In genomic region chr12:112694127-112694475, GRCm38 (mm10) we compare ENCODE assay signal across 8 mouse cellular contexts. TPM values are rescaled to one million over a fixed set of nuclear protein-coding genes. Genes with fewer than 3 reads are reported as not detected.
DNase-seq lines count a peak whose midpoint lies in the region; ATAC-seq and TF ChIP-seq lines count a peak whose summit lies in the region.

No protein-coding gene starts in this region.

- H3K36me3 ChIP-seq in lung, embryonic 15.5 days: no peaks in the 10 kb centered on the region
- H3K36me3 ChIP-seq in embryonic facial prominence, embryonic 15.5 days: no peaks in the 10 kb centered on the region
- no peaks in the 10 kb centered on the region for H3K36me3 ChIP-seq in limb, embryonic 11.5 days (ENCODE audit: control insufficient read depth, insufficient read depth, low read length)

- no peaks in the 10 kb centered on the region for H3K9me3 ChIP-seq in lung, embryonic 15.5 days
- no peaks in the 10 kb centered on the region for H3K9me3 ChIP-seq in embryonic facial prominence, embryonic 15.5 days (replicated peaks)
- no peaks in the 10 kb centered on the region for H3K9me3 ChIP-seq in limb, embryonic 11.5 days (ENCODE audit: control insufficient read depth, low read length)

- peak overlapping the region; percentile 90 for H3K4me2 ChIP-seq in lung, embryonic 15.5 days
- peak overlapping the region; percentile 83 for H3K4me2 ChIP-seq in embryonic facial prominence, embryonic 15.5 days (replicated peaks)
- peak overlapping the region; percentile 90 for H3K4me2 ChIP-seq in limb, embryonic 11.5 days (ENCODE audit: low read depth, severe bottlenecking)

- ATAC-seq in lung, embryonic 15.5 days (ENCODE audit: borderline replicate concordance, extremely low read depth, low FRiP score, low TSS enrichment): 0 out of 2 replicates have a peak, but pooled peaks have one; percentile 4
- ATAC-seq in embryonic facial prominence, embryonic 15.5 days (ENCODE audit: insufficient number of reproducible peaks, low FRiP score, low TSS enrichment, low read depth): no peak
- no peak for ATAC-seq in limb, embryonic 11.5 days (ENCODE audit: insufficient number of reproducible peaks, low FRiP score, low TSS enrichment, low read depth)

- peak overlapping the region; percentile 78; the same call in 1 of the 2 replicates for H3K4me3 ChIP-seq in lung, embryonic 15.5 days
- H3K4me3 ChIP-seq in embryonic facial prominence, embryonic 15.5 days (replicated peaks): peak overlapping the region; percentile 83
- H3K4me3 ChIP-seq in limb, embryonic 11.5 days (ENCODE audit: low read depth, low read length): peak overlapping the region; percentile 55
- 0 out of 2 replicates have a peak overlapping the region, but pooled peaks have one; percentile 60 for H3K4me3 ChIP-seq in olfactory bulb, adult 2 months (ENCODE audit: insufficient read depth, low read depth, low read length)

- 79% methylated on average over 10 of the region's 10 CpGs for WGBS in lung, embryonic 15.5 days
- WGBS in embryonic facial prominence, embryonic 15.5 days: 76% methylated on average over 10 of the region's 10 CpGs
- 81% methylated on average over 10 of the region's 10 CpGs for WGBS in limb, embryonic 11.5 days
- WGBS in olfactory bulb, adult 2 months: 41% methylated on average over 10 of the region's 10 CpGs

- no peak for TF ChIP-seq CTCF in olfactory bulb, adult 2 months (IDR thresholded peaks at IDR 0.05; ENCODE audit: insufficient read depth, low read depth, low read length)

- DNase-seq in lung, postnatal 14 days: no peak
- no peak for DNase-seq in limb, embryonic 11.5 days (ENCODE audit: low spot score)
- no peak for DNase-seq in cerebellum, adult 18-20 months
- no peak for DNase-seq in c-Kit-positive CD71-positive TER-119-positive erythroid progenitor cells, embryonic 14.5 days (ENCODE audit: low spot score)
- DNase-seq in right cerebral cortex, postnatal 4 days: no peak

- no peak for TF ChIP-seq POLR2A in olfactory bulb, adult 2 months (IDR thresholded peaks at IDR 0.05; ENCODE audit: insufficient read depth, low read depth, low read length)

- H3K27me3 ChIP-seq in lung, embryonic 15.5 days: no peaks in the 10 kb centered on the region
- H3K27me3 ChIP-seq in embryonic facial prominence, embryonic 15.5 days: no peaks in the 10 kb centered on the region
- H3K27me3 ChIP-seq in limb, embryonic 11.5 days (ENCODE audit: control insufficient read depth, insufficient read depth, low read length): no peaks in the 10 kb centered on the region

- peak overlapping the region; percentile 91; the same call in 1 of the 2 replicates for H3K9ac ChIP-seq in lung, embryonic 15.5 days
- H3K9ac ChIP-seq in embryonic facial prominence, embryonic 15.5 days: no peak overlapping the region; the same call in 1 of the 2 replicates
- H3K9ac ChIP-seq in limb, embryonic 11.5 days (ENCODE audit: low read length): peak overlapping the region; percentile 83

- H3K27ac ChIP-seq in lung, embryonic 15.5 days: no peak overlapping the region
- H3K27ac ChIP-seq in embryonic facial prominence, embryonic 15.5 days (replicated peaks): peak overlapping the region; percentile 85
- no peak overlapping the region for H3K27ac ChIP-seq in limb, embryonic 11.5 days (replicated peaks; ENCODE audit: low read depth, low read length)
- peak overlapping the region; percentile 93 for H3K27ac ChIP-seq in olfactory bulb, adult 2 months (ENCODE audit: insufficient read depth, low read depth, low read length)

- peaks cover 13% of the 10 kb centered on the region for H3K4me1 ChIP-seq in lung, embryonic 15.5 days
- peaks cover 14% of the 10 kb centered on the region for H3K4me1 ChIP-seq in embryonic facial prominence, embryonic 15.5 days
- H3K4me1 ChIP-seq in limb, embryonic 11.5 days (ENCODE audit: control insufficient read depth, insufficient read depth, low read length): peaks cover 10% of the 10 kb centered on the region; the same call in 1 of the 2 replicates
- H3K4me1 ChIP-seq in olfactory bulb, adult 2 months (ENCODE audit: control insufficient read depth, insufficient read depth, low read length): peaks cover 6% of the 10 kb centered on the region

RNA-seq across cellular contexts. Expression of gene Zbtb42, which starts 15.5 kb away (rescaled TPM):
- 11.4 TPM in 2 replicates for polyA plus RNA-seq in lung, embryonic 15.5 days (2015; fragmentation: Nextera tagmentation; extraction: Ambion mirVana)
- polyA plus RNA-seq in embryonic facial prominence, embryonic 15.5 days (2015; fragmentation: Nextera tagmentation; extraction: Ambion mirVana): 4.8 and 5.6 TPM in 2 replicates
- 0.82 and 1.6 TPM in 2 replicates for polyA plus RNA-seq in limb, embryonic 11.5 days (2014; fragmentation: Nextera tagmentation; extraction: Ambion mirVana)
- polyA plus RNA-seq in olfactory bulb, adult 2 months (2012; ENCODE audit: insufficient read depth, insufficient read length, low replicate concordance, missing spikeins): not detected in 2 replicates

RNA-seq across cellular contexts. Expression of gene Akt1, which starts 19.4 kb away (rescaled TPM):
- 145 and 157 TPM in 2 replicates for polyA plus RNA-seq in lung, embryonic 15.5 days (2015; fragmentation: Nextera tagmentation; extraction: Ambion mirVana)
- 84.9 and 112 TPM in 2 replicates for polyA plus RNA-seq in embryonic facial prominence, embryonic 15.5 days (2015; fragmentation: Nextera tagmentation; extraction: Ambion mirVana)
- 95.4 and 113 TPM in 2 replicates for polyA plus RNA-seq in limb, embryonic 11.5 days (2014; fragmentation: Nextera tagmentation; extraction: Ambion mirVana)
- polyA plus RNA-seq in olfactory bulb, adult 2 months (2012; ENCODE audit: insufficient read depth, insufficient read length, low replicate concordance, missing spikeins): not detected in 2 replicates

RNA-seq across cellular contexts. Expression of gene Cep170b, which starts 26.2 kb away (rescaled TPM):
- polyA plus RNA-seq in lung, embryonic 15.5 days (2015; fragmentation: Nextera tagmentation; extraction: Ambion mirVana): 18.6 and 20.8 TPM in 2 replicates
- 25.0 and 28.4 TPM in 2 replicates for polyA plus RNA-seq in embryonic facial prominence, embryonic 15.5 days (2015; fragmentation: Nextera tagmentation; extraction: Ambion mirVana)
- 9.5 and 9.6 TPM in 2 replicates for polyA plus RNA-seq in limb, embryonic 11.5 days (2014; fragmentation: Nextera tagmentation; extraction: Ambion mirVana)
- polyA plus RNA-seq in olfactory bulb, adult 2 months (2012; ENCODE audit: insufficient read depth, insufficient read length, low replicate concordance, missing spikeins): not detected in 2 replicates

RNA-seq across cellular contexts. Expression of gene Siva1, which starts 49.6 kb away (rescaled TPM):
- polyA plus RNA-seq in lung, embryonic 15.5 days (2015; fragmentation: Nextera tagmentation; extraction: Ambion mirVana): 232 and 246 TPM in 2 replicates
- polyA plus RNA-seq in embryonic facial prominence, embryonic 15.5 days (2015; fragmentation: Nextera tagmentation; extraction: Ambion mirVana): 196 and 219 TPM in 2 replicates
- polyA plus RNA-seq in limb, embryonic 11.5 days (2014; fragmentation: Nextera tagmentation; extraction: Ambion mirVana): 294 TPM in 2 replicates
- polyA plus RNA-seq in olfactory bulb, adult 2 months (2012; ENCODE audit: insufficient read depth, insufficient read length, low replicate concordance, missing spikeins): not detected in 2 replicates

Comparison
In these comparisons a context has a peak if more than half of its experiments do, and no peak if none do; other contexts are left out.
1. H3K27ac ChIP-seq: peak in embryonic facial prominence, embryonic 15.5 days (single experiment) and olfactory bulb, adult 2 months (single experiment); none in lung, embryonic 15.5 days (single experiment) and limb, embryonic 11.5 days (single experiment).
2. Peak in every context shown above with its lines, with median percentiles within 50 percentile points of each other: H3K4me2 ChIP-seq and H3K4me3 ChIP-seq.